ENCODE assay signal across 11 mouse cellular contexts in genomic region chr4:88439669-88440123, GRCm38 (mm10). TPM values are rescaled to one million over a fixed set of nuclear protein-coding genes. Genes with fewer than 3 reads are reported as not detected.
DNase-seq lines count a peak whose midpoint lies in the region; ATAC-seq and TF ChIP-seq lines count a peak whose summit lies in the region.
"Had no signal": no experiment of that assay in that cellular context is flagged by ENCODE, and none has a peak within 500 bp of the region (broad histone marks: within the 10 kb centered on the region; RNA-seq: fewer than 3 reads in every experiment).

No protein-coding gene starts in this region.

- H3K79me2 ChIP-seq in liver, adult 2 months (ENCODE audit: control insufficient read depth, insufficient read depth, low read length): no peaks in the 10 kb centered on the region

- no peaks in the 10 kb centered on the region for H3K27me3 ChIP-seq in midbrain, embryonic 13.5 days
- no peaks in the 10 kb centered on the region for H3K27me3 ChIP-seq in midbrain, postnatal 0 days (ENCODE audit: insufficient read depth, low read length)
- no peaks in the 10 kb centered on the region for H3K27me3 ChIP-seq in liver, adult 2 months (ENCODE audit: control insufficient read depth, insufficient read depth, low read length)
- no peaks in the 10 kb centered on the region for H3K27me3 ChIP-seq in hindbrain, embryonic 16.5 days (replicated peaks; ENCODE audit: control insufficient read depth, insufficient read depth, low read length)
- H3K27me3 ChIP-seq: lung, embryonic 15.5 days; neural tube, embryonic 13.5 days had no signal

- no peak for TF ChIP-seq POLR2A in liver, adult 2 months (IDR thresholded peaks at IDR 0.05; ENCODE audit: extremely low read depth, insufficient read depth, low read length)

- no peak overlapping the region for H3K9ac ChIP-seq in midbrain, embryonic 13.5 days (replicated peaks)
- no peak overlapping the region for H3K9ac ChIP-seq in midbrain, postnatal 0 days (replicated peaks; ENCODE audit: low read length, poor library complexity, severe bottlenecking)
- no peak overlapping the region for H3K9ac ChIP-seq in liver, adult 2 months (ENCODE audit: low read depth, low read length)
- no peak overlapping the region for H3K9ac ChIP-seq in hindbrain, embryonic 16.5 days (ENCODE audit: low read depth, low read length)
- H3K9ac ChIP-seq: lung, embryonic 15.5 days; neural tube, embryonic 13.5 days had no signal

- no peak for TF ChIP-seq CTCF in midbrain, postnatal 0 days (IDR thresholded peaks at IDR 0.05)
- no peak for TF ChIP-seq CTCF in liver, adult 2 months (IDR thresholded peaks at IDR 0.05; ENCODE audit: low read depth, low read length)
- TF ChIP-seq CTCF in layer of hippocampus, adult 2 months (conservative IDR thresholded peaks at IDR 0.05): no peak

- H3K9me3 ChIP-seq in midbrain, embryonic 13.5 days: no peaks in the 10 kb centered on the region
- no peaks in the 10 kb centered on the region for H3K9me3 ChIP-seq in midbrain, postnatal 0 days (ENCODE audit: low read length)
- no peaks in the 10 kb centered on the region for H3K9me3 ChIP-seq in hindbrain, embryonic 16.5 days (ENCODE audit: control insufficient read depth, low read length)
- H3K9me3 ChIP-seq: lung, embryonic 15.5 days; neural tube, embryonic 13.5 days had no signal

- 0 out of 2 replicates have a peak, but pooled peaks have one; percentile 22 for ATAC-seq in midbrain, embryonic 13.5 days
- ATAC-seq in midbrain, postnatal 0 days (ENCODE audit: low FRiP score): no peak; the same call in 1 of the 2 replicates
- ATAC-seq in neutrophil, adult 5-6 weeks (ENCODE audit: extremely low read depth, insufficient number of reproducible peaks, low FRiP score, poor library complexity, severe bottlenecking): peak; percentile 93
- ATAC-seq in hindbrain, embryonic 16.5 days: no peak; the same call in 1 of the 2 replicates

- WGBS in midbrain, embryonic 13.5 days: 81% methylated on average over 6 of the region's 6 CpGs
- WGBS in midbrain, postnatal 0 days: 78% methylated on average over 6 of the region's 6 CpGs
- WGBS in liver, adult 2 months: 72% methylated on average over 6 of the region's 6 CpGs
- 74% methylated on average over 6 of the region's 6 CpGs for WGBS in hindbrain, embryonic 16.5 days

- DNase-seq in midbrain, postnatal 0 days (ENCODE audit: low spot score): no peak
- DNase-seq in kidney, adult 18-20 months: peak; percentile 9
- peak; percentile 39 for DNase-seq in liver, adult 2 months (ENCODE audit: extremely low read depth, low read depth, low spot score)
- DNase-seq in layer of hippocampus, adult 2 months (ENCODE audit: low spot score in 2 of 2): no peak
- no peak for DNase-seq in left cerebral cortex, adult 11 months (ENCODE audit: low spot score)
- DNase-seq: layer of hippocampus, adult 9-11 months had no signal

- H3K4me3 ChIP-seq in midbrain, embryonic 13.5 days (replicated peaks): no peak overlapping the region
- H3K4me3 ChIP-seq in midbrain, postnatal 0 days (ENCODE audit: low read depth, low read length): no peak overlapping the region
- H3K4me3 ChIP-seq in liver, adult 2 months (ENCODE audit: insufficient read depth, low read depth, low read length): no peak overlapping the region
- H3K4me3 ChIP-seq in layer of hippocampus, adult 2 months: no peak overlapping the region
- no peak overlapping the region for H3K4me3 ChIP-seq in hindbrain, embryonic 16.5 days (ENCODE audit: low read length)
- H3K4me3 ChIP-seq: neural tube, embryonic 13.5 days had no signal

- H3K36me3 ChIP-seq in midbrain, embryonic 13.5 days: no peaks in the 10 kb centered on the region
- no peaks in the 10 kb centered on the region for H3K36me3 ChIP-seq in midbrain, postnatal 0 days (ENCODE audit: insufficient read depth, low read length)
- H3K36me3 ChIP-seq in liver, adult 2 months (ENCODE audit: control insufficient read depth, insufficient read depth, low read length): no peaks in the 10 kb centered on the region
- H3K36me3 ChIP-seq in hindbrain, embryonic 16.5 days (ENCODE audit: control insufficient read depth, insufficient read depth, low read length): no peaks in the 10 kb centered on the region
- H3K36me3 ChIP-seq: lung, embryonic 15.5 days; neural tube, embryonic 13.5 days had no signal

- no peak overlapping the region for H3K4me2 ChIP-seq in midbrain, embryonic 13.5 days (replicated peaks)
- no peak overlapping the region for H3K4me2 ChIP-seq in midbrain, postnatal 0 days (ENCODE audit: low read depth, low read length, poor library complexity, severe bottlenecking)
- no peak overlapping the region for H3K4me2 ChIP-seq in hindbrain, embryonic 16.5 days (ENCODE audit: low read length)

- no peak overlapping the region for H3K27ac ChIP-seq in midbrain, embryonic 13.5 days
- H3K27ac ChIP-seq in midbrain, postnatal 0 days (ENCODE audit: low read depth, low read length): no peak overlapping the region
- no peak overlapping the region for H3K27ac ChIP-seq in liver, adult 2 months (replicated peaks; ENCODE audit: insufficient read depth, low read depth, low read length)
- H3K27ac ChIP-seq in layer of hippocampus, adult 2 months: no peak overlapping the region
- no peak overlapping the region for H3K27ac ChIP-seq in hindbrain, embryonic 16.5 days (ENCODE audit: low read depth, low read length)
- H3K27ac ChIP-seq: neural tube, embryonic 13.5 days had no signal

- H3K4me1 ChIP-seq in midbrain, embryonic 13.5 days (replicated peaks): peaks cover 14% of the 10 kb centered on the region
- H3K4me1 ChIP-seq in midbrain, postnatal 0 days (ENCODE audit: insufficient read depth, low read length): peaks cover 6% of the 10 kb centered on the region; the same call in 1 of the 2 replicates
- H3K4me1 ChIP-seq in liver, adult 2 months (ENCODE audit: control insufficient read depth, insufficient read depth, low read length): no peaks in the 10 kb centered on the region; the same call in 1 of the 2 replicates
- peaks cover 9% of the 10 kb centered on the region for H3K4me1 ChIP-seq in hindbrain, embryonic 16.5 days (ENCODE audit: control insufficient read depth, insufficient read depth, low read depth, low read length)

RNA-seq across cellular contexts. Expression of gene Hacd4, which starts 1.0 kb away (rescaled TPM):
- polyA plus RNA-seq in midbrain, embryonic 13.5 days (2015; fragmentation: Nextera tagmentation; extraction: Ambion mirVana): 3.1 and 3.4 TPM in 2 replicates
- total RNA-seq in midbrain, postnatal 0 days (2014; rRNA removed): 2.6 and 4.7 TPM in 2 replicates
- 3.7 and 4.1 TPM in 2 replicates for polyA plus RNA-seq in midbrain, postnatal 0 days (2015; fragmentation: Nextera tagmentation; extraction: Ambion mirVana)
- 1.8 and 1.9 TPM in 2 replicates for total RNA-seq in liver, adult 2 months (2014; rRNA removed)
- 0.27 and 0.32 TPM in 2 replicates for polyA plus RNA-seq in liver, adult 2 months (2012; rRNA removed)
- 68.3 and 71.2 TPM in 2 replicates for total RNA-seq in neutrophil, adult 5-6 weeks (2017)
- total RNA-seq in layer of hippocampus, adult 2 months (2021): 1 to 10 TPM; 1.0 to 1.2 TPM
- 4.2 and 4.8 TPM in 2 replicates for polyA plus RNA-seq in hindbrain, embryonic 16.5 days (2015; fragmentation: Nextera tagmentation; extraction: Ambion mirVana)

Comparison
In these comparisons a context has a peak if more than half of its experiments do, and no peak if none do; other contexts are left out.
1. ATAC-seq: peak in midbrain, embryonic 13.5 days (single experiment) and neutrophil, adult 5-6 weeks (single experiment); none in midbrain, postnatal 0 days (single experiment) and hindbrain, embryonic 16.5 days (single experiment).
2. DNase-seq: peak in kidney, adult 18-20 months (single experiment) and liver, adult 2 months (single experiment); none in midbrain, postnatal 0 days (single experiment), layer of hippocampus, adult 2 months (0 of 2) and left cerebral cortex, adult 11 months (single experiment).
3. RNA of gene Hacd4, which starts 1.0 kb away (total RNA-seq): 68.3 to 71.2 TPM in neutrophil, adult 5-6 weeks; 2.6 to 4.7 TPM in midbrain, postnatal 0 days, 1.8 to 1.9 TPM in liver, adult 2 months and 1.0 to 1.2 TPM in layer of hippocampus, adult 2 months; every median in the first group is over 10 times any median in the second.